Comparison of ENCODE assay signal across 8 mouse cellular contexts in the genomic region with DNA sequence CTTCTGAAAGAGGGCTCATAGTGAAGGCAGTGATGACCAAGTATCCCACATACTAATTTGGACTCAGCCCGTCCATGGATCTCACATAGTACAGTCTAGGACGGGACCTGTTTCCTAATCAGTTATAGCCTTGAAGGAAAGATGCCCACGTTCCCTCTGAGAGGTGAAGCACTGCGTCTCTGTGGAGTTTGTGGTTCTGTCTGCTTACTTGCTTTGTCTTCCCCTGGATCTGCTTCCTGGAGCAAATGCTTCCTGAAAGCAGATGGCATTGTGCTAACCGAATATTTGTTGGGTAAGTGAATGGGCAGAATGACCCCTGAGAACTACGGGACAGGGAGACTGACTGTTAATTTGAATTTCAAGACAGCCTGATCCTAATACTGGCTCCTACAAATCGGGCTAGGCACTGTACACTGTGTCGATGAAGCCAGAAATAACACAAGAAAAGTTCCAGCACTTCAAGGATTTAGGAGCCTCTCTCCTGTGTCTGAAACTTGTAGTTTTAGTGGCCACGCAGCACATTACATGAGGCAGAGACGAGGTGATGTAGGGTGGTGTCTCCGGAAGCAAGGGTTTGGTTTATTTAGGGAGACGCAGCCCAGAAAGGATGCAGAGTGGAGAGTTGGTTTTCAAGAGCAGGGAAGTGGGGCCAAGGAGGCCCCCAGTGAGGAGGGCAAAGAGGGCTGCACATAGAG. TPM values are rescaled to one million over a fixed set of nuclear protein-coding genes. Genes with fewer than 3 reads are reported as not detected.
DNase-seq lines count a peak whose midpoint lies in the region; ATAC-seq and TF ChIP-seq lines count a peak whose summit lies in the region.

No protein-coding gene starts in this region.

- no peak for TF ChIP-seq RAD21 in CH12.LX (IDR thresholded peaks at IDR 0.05; ENCODE audit: low read depth, low read length)

- peak overlapping the region; percentile 64 to 80 (median 70) for H3K4me3 ChIP-seq in CH12.LX (replicated peaks in 1 of 3; ENCODE audit: low read depth in 2 of 3, low read length in 2 of 3, poor library complexity in 1 of 3)
- peak overlapping the region; percentile 67 for H3K4me3 ChIP-seq in neural tube, embryonic 13.5 days

- ATAC-seq in erythroblast, adult 5-6 weeks (replicated peaks; ENCODE audit: low FRiP score, poor library complexity, severe bottlenecking), result 0 out of 2 replicates have a peak, but pooled peaks have one; percentile 7
- peak; percentile 0; the same call in 1 of the 2 replicates for ATAC-seq in neural tube, embryonic 13.5 days (ENCODE audit: low read depth)

- dilution Hi-C loops in CH12.LX (cut with MboI; ENCODE audit: extremely low pct_ligation_motif_present, extremely low pct_unique_long_range_greater_than_20kb, low sequenced_read_pairs), result no loop called here

- DNase-seq in heart, adult 9 months (ENCODE audit: low spot score in 2 of 2), result peak; percentile 9 to 12
- DNase-seq in heart, adult 18-20 months, result no peak
- DNase-seq in CH12.LX (ENCODE audit: extremely low read depth), result no peak
- DNase-seq in kidney, postnatal 14 days, result peak; percentile 6
- DNase-seq in left cerebral cortex, postnatal 10 days (ENCODE audit: extremely low spot score in 1 of 2, low spot score in 2 of 2), result no peak
- DNase-seq in urinary bladder, postnatal 4 days (ENCODE audit: low spot score in 2 of 2), result no peak

- H3K4me1 ChIP-seq in CH12.LX (ENCODE audit: control insufficient read depth in 1 of 2, insufficient read depth in 2 of 2), result peaks cover 0 to 35% of the 10 kb centered on the region in 2 experiments; a peak in 2 of 4 replicates
- H3K4me1 ChIP-seq in neural tube, embryonic 13.5 days (replicated peaks), result peaks cover 33% of the 10 kb centered on the region

- peak overlapping the region; percentile 72 for H3K4me2 ChIP-seq in CH12.LX (ENCODE audit: insufficient read depth, low read depth, poor library complexity, severe bottlenecking)
- peak overlapping the region; percentile 60 for H3K4me2 ChIP-seq in neural tube, embryonic 13.5 days

- TF ChIP-seq CTCF in CH12.LX (conservative IDR thresholded peaks at IDR 0.05 in 1 of 2, IDR thresholded peaks at IDR 0.05 in 1 of 2; ENCODE audit: low read depth in 2 of 2, low read length in 2 of 2), result no peak

- no peaks in the 10 kb centered on the region for H3K79me2 ChIP-seq in CH12.LX (replicated peaks; ENCODE audit: control insufficient read depth, extremely low read depth, insufficient read depth, poor library complexity, severe bottlenecking)

- WGBS in neural tube, embryonic 13.5 days, result 36% methylated on average over 12 of the region's 12 CpGs

- no peak for TF ChIP-seq POLR2A in CH12.LX (IDR thresholded peaks at IDR 0.05; ENCODE audit: low read depth, low read length)

- no peak for TF ChIP-seq EP300 in CH12.LX (IDR thresholded peaks at IDR 0.05; ENCODE audit: low read length)

- peaks cover 3% of the 10 kb centered on the region for H3K9me3 ChIP-seq in CH12.LX (replicated peaks; ENCODE audit: low read length)
- H3K9me3 ChIP-seq in neural tube, embryonic 13.5 days, result no peaks in the 10 kb centered on the region

- in situ Hi-C loops in CH12.LX (cut with MboI; ENCODE audit: low pct_ligation_motif_present, low pct_unique_long_range_greater_than_20kb, low sequenced_read_pairs), result no loop called here

- intact Hi-C loops in left cerebral cortex, postnatal 10 days (cut with DNase I), result no loop called here

- H3K9ac ChIP-seq in CH12.LX (ENCODE audit: insufficient read depth, low read depth), result peak overlapping the region; percentile 58
- peak overlapping the region; percentile 88 for H3K9ac ChIP-seq in neural tube, embryonic 13.5 days

- H3K27ac ChIP-seq in CH12.LX (ENCODE audit: insufficient read depth, low read depth), result no peak overlapping the region
- peak overlapping the region; percentile 98 for H3K27ac ChIP-seq in neural tube, embryonic 13.5 days (replicated peaks)

- H3K27me3 ChIP-seq in CH12.LX (replicated peaks), result no peaks in the 10 kb centered on the region
- no peaks in the 10 kb centered on the region for H3K27me3 ChIP-seq in neural tube, embryonic 13.5 days

- peaks cover 13 to 42% of the 10 kb centered on the region in 2 experiments for H3K36me3 ChIP-seq in CH12.LX (replicated peaks in 1 of 2; ENCODE audit: control insufficient read depth in 1 of 2, insufficient read depth in 1 of 2, low read length in 1 of 2)
- H3K36me3 ChIP-seq in neural tube, embryonic 13.5 days, result peaks cover 23% of the 10 kb centered on the region

TF ChIP-seq in CH12.LX, 34 proteins besides CTCF, POLR2A, EP300 and RAD21:
- TF ChIP-seq ETS1 (conservative IDR thresholded peaks at IDR 0.05; ENCODE audit: low read depth, low read length) (no peak), NRF1 (IDR thresholded peaks at IDR 0.05; ENCODE audit: low read depth, low read length) (no peak), GABPA (IDR thresholded peaks at IDR 0.05; ENCODE audit: insufficient replicate concordance, low read depth, low read length) (no peak), RCOR1 (conservative IDR thresholded peaks at IDR 0.05; ENCODE audit: low read depth, low read length) (no peak), JUND (conservative IDR thresholded peaks at IDR 0.05; ENCODE audit: low read depth, low read length) (no peak), KAT2A (IDR thresholded peaks at IDR 0.05; ENCODE audit: insufficient replicate concordance, low read length) (no peak), NELFE (IDR thresholded peaks at IDR 0.05; ENCODE audit: low read depth, low read length) (no peak), MEF2A (IDR thresholded peaks at IDR 0.05; ENCODE audit: borderline replicate concordance, low read depth, low read length) (no peak), ZKSCAN1 (IDR thresholded peaks at IDR 0.05; ENCODE audit: borderline replicate concordance, low read depth, low read length) (no peak), IRF4 (IDR thresholded peaks at IDR 0.05; ENCODE audit: low read depth, low read length) (no peak)

RNA-seq across cellular contexts. Expression of gene Ntan1, which starts 1.3 kb away (rescaled TPM):
- total RNA-seq in heart, adult 18-20 months (2021), result 10 to 100 TPM; 44.7 to 47.2 TPM
- total RNA-seq in CH12.LX (2012; rRNA removed) (52.1 and 57.3 TPM in 2 replicates), CH12.LX (2014; rRNA removed) (99.2 and 111 TPM in 2 replicates)
- 66.0 and 71.3 TPM in 2 replicates for polyA plus RNA-seq in CH12.LX (2012; ENCODE audit: insufficient read length, low read depth)
- total RNA-seq in erythroblast, adult 5-6 weeks (2015; ENCODE audit: low replicate concordance), result 23.4 and 23.8 TPM in 2 replicates
- total RNA-seq in erythroblast, adult 5-6 weeks (2017; ENCODE audit: low replicate concordance), result 6.3 and 18.1 TPM in 2 replicates
- polyA plus RNA-seq in neural tube, embryonic 13.5 days (2015; fragmentation: Nextera tagmentation; extraction: Ambion mirVana), result 219 and 225 TPM in 2 replicates
- total RNA-seq in left cerebral cortex, postnatal 10 days (2021), result 100 to 1,000 TPM in 1 of 2 experiments, 10 to 100 TPM in 1; 97.1 to 104 TPM

RNA-seq across cellular contexts. Expression of gene Rrn3, which starts 39.4 kb away (rescaled TPM):
- total RNA-seq in heart, adult 18-20 months (2021), result 10 to 100 TPM; 40.7 to 40.9 TPM
- 83.5 and 105 TPM in 2 replicates for total RNA-seq in CH12.LX (2012; rRNA removed)
- 136 and 155 TPM in 2 replicates for total RNA-seq in CH12.LX (2014; rRNA removed)
- polyA plus RNA-seq in CH12.LX (2012; ENCODE audit: insufficient read length, low read depth), result 93.7 and 93.8 TPM in 2 replicates
- 6.3 and 8.5 TPM in 2 replicates for total RNA-seq in erythroblast, adult 5-6 weeks (2015; ENCODE audit: low replicate concordance)
- total RNA-seq in erythroblast, adult 5-6 weeks (2017; ENCODE audit: low replicate concordance), result 7.2 and 9.3 TPM in 2 replicates
- polyA plus RNA-seq in neural tube, embryonic 13.5 days (2015; fragmentation: Nextera tagmentation; extraction: Ambion mirVana), result 127 TPM in 2 replicates
- 10 to 100 TPM; 44.8 to 47.0 TPM for total RNA-seq in left cerebral cortex, postnatal 10 days (2021)

Comparison
In these comparisons a context has a peak if more than half of its experiments do, and no peak if none do; other contexts are left out.
1. DNase-seq: peak in heart, adult 9 months (2 of 2) and kidney, postnatal 14 days (single experiment); none in heart, adult 18-20 months (0 of 2), CH12.LX (single experiment), left cerebral cortex, postnatal 10 days (0 of 2) and urinary bladder, postnatal 4 days (0 of 2).
2. RNA of gene Rrn3, which starts 39.4 kb away (total RNA-seq): 83.5 to 155 TPM in CH12.LX, 44.8 to 47.0 TPM in left cerebral cortex, postnatal 10 days and 40.7 to 40.9 TPM in heart, adult 18-20 months; 6.3 to 9.3 TPM in erythroblast, adult 5-6 weeks; every median in the first group is over 4 times any median in the second.